Mouse (Mus musculus) stomach, embryonic 15.5 days (tissue): ENCODE measurements around the gene Cryzl2. TPM values are rescaled to one million over a fixed set of nuclear protein-coding genes. Genes with fewer than 3 reads are reported as not detected.

ENCODE experiments used
- ATAC-seq: fragments of 200-750 bp; cut with Nextera tagmentation; 2 replicates; pipeline ENCODE4 v1.8.0; 2017; ENCODE audit warnings: low read depth, moderate number of reproducible peaks, moderate TSS enrichment; ENCODE audit not compliant: insufficient read depth, low FRiP score
- H3K27ac ChIP-seq: fragments of 300-500 bp; sonication (generic); 2 replicates; pipeline ENCODE4 v1.5.1; 2015; ENCODE audit warnings: mild to moderate bottlenecking, inconsistent platforms
- H3K27me3 ChIP-seq: fragments of 300-500 bp; sonication (generic); replicated peaks from 2 replicates; pipeline ENCODE4 v1.6.1; 2015; ENCODE audit warnings: inconsistent platforms
- H3K36me3 ChIP-seq: fragments of 300-500 bp; sonication (generic); 2 replicates; pipeline ENCODE4 v1.6.1; 2015; ENCODE audit warnings: inconsistent platforms
- H3K4me1 ChIP-seq: fragments of 300-500 bp; sonication (generic); 2 replicates; pipeline ENCODE4 v1.6.1; 2015; ENCODE audit warnings: inconsistent platforms
- H3K4me2 ChIP-seq: fragments of 300-500 bp; sonication (generic); 2 replicates; pipeline ENCODE4 v1.6.1; 2015; ENCODE audit warnings: mild to moderate bottlenecking, inconsistent platforms
- H3K4me3 ChIP-seq: fragments of 300-500 bp; sonication (generic); replicated peaks from 2 replicates; pipeline ENCODE4 v1.5.1; 2015; ENCODE audit warnings: inconsistent platforms
- H3K9ac ChIP-seq: fragments of 300-500 bp; sonication (generic); 2 replicates; pipeline ENCODE4 v1.6.1; 2015; ENCODE audit warnings: inconsistent platforms
- H3K9me3 ChIP-seq: fragments of 300-500 bp; sonication (generic); 2 replicates; pipeline ENCODE4 v1.6.1; 2016; ENCODE audit warnings: inconsistent platforms
- WGBS: fragments of 180-500 bp; shearing (Covaris S2); methylation state at CpG from one replicate; pipeline ENCODE4 v1.1.7; 2015; 5-methylcytosine and 5-hydroxymethylcytosine counted together
- polyA plus RNA-seq: library from polyadenylated mRNA; unstranded; fragments of >200 nt; fragmentation: Nextera tagmentation; extraction: Ambion mirVana; gene quantifications from 2 replicates; pipeline ENCODE4 v1.2.1, GENCODE M21; 2015

The Cryzl2 gene
- polyA plus RNA-seq, 1 experiment from 2014 or later, result 11.1 TPM

DNA sequence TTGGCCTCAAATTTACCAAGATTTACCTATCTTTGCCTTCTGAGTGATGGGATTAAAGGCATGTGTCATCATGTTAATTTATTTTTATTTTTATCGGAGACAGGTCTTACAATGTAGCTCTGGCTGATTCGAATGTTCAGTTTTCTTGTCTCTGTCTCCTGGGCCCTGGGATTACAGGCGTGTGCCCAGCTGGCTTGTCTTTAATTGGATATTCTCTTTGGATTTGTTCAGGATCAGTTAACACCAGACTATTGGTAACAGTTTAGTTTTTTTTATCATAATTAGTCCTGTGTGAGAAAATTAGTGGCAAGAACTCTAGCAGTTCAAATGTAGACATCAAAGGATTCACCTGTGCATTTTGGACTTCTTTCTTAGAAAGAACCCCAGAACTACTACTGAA, 588 bp upstream of the Cryzl2 start:
- Histone ChIP-seq H3K9me3 (no peaks in the 10 kb centered on the region), H3K36me3 (no peaks in the 10 kb centered on the region), H3K4me1 (no peaks in the 10 kb centered on the region), H3K27ac (no peak overlapping the region), H3K27me3 (no peaks in the 10 kb centered on the region), H3K4me3 (no peak overlapping the region), H3K4me2 (no peak overlapping the region; the same call in 1 of the 2 replicates), H3K9ac (no peak overlapping the region)
- 85% methylated on average over 3 of the region's 3 CpGs for WGBS
- no peak for ATAC-seq

DNA sequence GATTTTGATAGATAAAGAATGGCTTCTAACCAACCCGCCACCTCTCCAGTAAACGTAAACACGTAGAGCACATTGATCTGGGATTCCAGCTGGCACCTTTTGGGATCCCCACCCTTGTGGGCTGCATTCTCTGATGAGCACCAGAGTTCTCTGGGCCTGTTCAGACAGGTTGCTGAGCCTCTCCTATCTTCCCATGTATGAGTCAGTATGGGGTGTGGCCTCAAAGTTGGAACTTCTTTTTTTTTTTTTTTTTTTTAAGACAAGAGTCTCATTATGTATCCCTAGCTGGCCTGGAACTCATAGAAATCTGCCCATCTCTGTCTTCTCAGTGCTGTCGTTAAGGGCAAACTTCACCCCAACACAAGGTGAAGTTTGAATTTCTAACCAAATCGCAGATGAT, 1.5 kb downstream of the Cryzl2 start:
- H3K4me2 ChIP-seq, result no peak overlapping the region
- H3K4me1 ChIP-seq, result no peaks in the 10 kb centered on the region
- no peak overlapping the region for H3K27ac ChIP-seq
- no peak for ATAC-seq
- no peak overlapping the region for H3K9ac ChIP-seq
- H3K4me3 ChIP-seq, result no peak overlapping the region
- no peaks in the 10 kb centered on the region for H3K27me3 ChIP-seq
- no peaks in the 10 kb centered on the region for H3K36me3 ChIP-seq
- H3K9me3 ChIP-seq, result no peaks in the 10 kb centered on the region
- WGBS, result 80% methylated on average over 5 of the region's 5 CpGs

- WGBS, result 96% methylated on average over 5 of the region's 5 CpGs
- H3K4me2 ChIP-seq, result no peak overlapping the region
- H3K27ac ChIP-seq, result no peak overlapping the region
- no peaks in the 10 kb centered on the region for H3K4me1 ChIP-seq
- no peaks in the 10 kb centered on the region for H3K27me3 ChIP-seq
- no peaks in the 10 kb centered on the region for H3K36me3 ChIP-seq
- no peak for ATAC-seq
- H3K9me3 ChIP-seq, result no peaks in the 10 kb centered on the region
- H3K4me3 ChIP-seq, result no peak overlapping the region
- H3K9ac ChIP-seq, result no peak overlapping the region
Measured at GRCm38 (mm10) chr1:157461276-157461675, 2.9 kb downstream of the Cryzl2 start.

DNA sequence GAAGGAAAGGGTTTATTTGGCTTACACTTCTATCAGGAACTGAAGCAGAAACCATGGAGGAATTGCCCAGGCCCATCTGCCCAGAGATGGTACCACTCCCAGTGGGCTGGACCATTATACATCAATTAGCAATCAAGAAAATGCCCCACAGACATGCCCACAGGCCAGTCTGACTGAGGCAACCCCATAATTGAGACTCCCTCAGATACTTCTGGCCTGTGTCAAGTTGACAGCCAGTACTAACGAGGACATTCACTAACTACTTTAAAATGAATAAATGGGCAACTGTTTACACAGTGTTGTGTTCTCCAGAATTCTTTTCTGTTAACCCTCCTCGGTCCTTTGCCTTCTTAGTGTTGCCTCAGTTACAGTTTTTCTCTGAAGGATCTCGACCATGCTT, 4.0 kb downstream of the Cryzl2 start:
- H3K27ac ChIP-seq, result no peak overlapping the region
- no peak overlapping the region for H3K4me2 ChIP-seq
- no peaks in the 10 kb centered on the region for H3K4me1 ChIP-seq
- no peak for ATAC-seq
- WGBS, result 27% methylated on average over 3 of the region's 3 CpGs
- no peak overlapping the region for H3K4me3 ChIP-seq
- H3K36me3 ChIP-seq, result no peaks in the 10 kb centered on the region
- no peaks in the 10 kb centered on the region for H3K9me3 ChIP-seq
- no peak overlapping the region for H3K9ac ChIP-seq
- H3K27me3 ChIP-seq, result no peaks in the 10 kb centered on the region

GRCm38 (mm10) chr1:157465194-157465593, 6.8 kb downstream of the Cryzl2 start:
- no peaks in the 10 kb centered on the region for H3K36me3 ChIP-seq
- H3K9ac ChIP-seq, result no peak overlapping the region
- no peak overlapping the region for H3K27ac ChIP-seq
- H3K4me1 ChIP-seq, result no peaks in the 10 kb centered on the region
- no peak for ATAC-seq
- no peak overlapping the region for H3K4me3 ChIP-seq
- no peaks in the 10 kb centered on the region for H3K9me3 ChIP-seq
- H3K4me2 ChIP-seq, result no peak overlapping the region
- 81% methylated on average over 3 of the region's 3 CpGs for WGBS
- H3K27me3 ChIP-seq, result no peaks in the 10 kb centered on the region

- Histone ChIP-seq H3K4me1 (no peaks in the 10 kb centered on the region), H3K4me2 (no peak overlapping the region), H3K9ac (no peak overlapping the region), H3K36me3 (no peaks in the 10 kb centered on the region), H3K9me3 (no peaks in the 10 kb centered on the region), H3K27me3 (no peaks in the 10 kb centered on the region), H3K27ac (no peak overlapping the region), H3K4me3 (no peak overlapping the region)
- ATAC-seq, result no peak
- WGBS, result 91% methylated on average over 8 of the region's 8 CpGs
Measured at GRCm38 (mm10) chr1:157467866-157468265, 9.5 kb downstream of the Cryzl2 start.

DNA sequence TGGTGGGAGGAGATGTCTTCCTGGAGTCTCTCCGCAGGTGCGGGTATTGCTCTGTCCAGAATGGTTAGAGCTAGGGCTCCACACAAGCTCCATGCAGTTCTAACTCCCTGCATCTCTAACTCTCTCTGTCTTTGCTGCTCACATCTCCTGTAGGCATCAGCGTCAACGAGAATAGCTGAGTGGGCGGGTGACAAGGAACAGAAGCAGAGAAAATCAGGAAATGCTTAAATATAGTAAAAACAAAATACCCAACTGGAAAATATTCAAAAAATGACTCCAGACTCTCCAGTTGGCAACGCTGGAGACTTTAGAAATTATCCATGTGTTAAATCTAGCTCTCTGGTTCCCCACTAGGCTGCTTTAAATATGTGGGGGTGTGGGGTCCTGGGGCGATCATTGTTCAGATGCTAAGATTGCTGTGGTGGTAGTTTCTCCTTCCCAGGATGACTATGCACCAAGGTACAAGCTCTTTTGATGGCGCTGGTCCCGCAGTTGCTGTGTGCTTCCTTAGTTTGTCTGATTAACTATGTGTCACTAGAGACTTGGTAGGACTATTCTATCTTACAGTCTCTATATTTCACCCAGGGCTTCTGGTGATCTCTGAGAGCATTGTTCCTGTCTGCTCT, 12.5 kb downstream of the Cryzl2 start:
- no peaks in the 10 kb centered on the region for H3K27me3 ChIP-seq
- H3K27ac ChIP-seq, result no peak overlapping the region
- no peaks in the 10 kb centered on the region for H3K36me3 ChIP-seq
- ATAC-seq, result no peak
- no peak overlapping the region for H3K4me2 ChIP-seq
- no peak overlapping the region for H3K9ac ChIP-seq
- no peak overlapping the region for H3K4me3 ChIP-seq
- WGBS, result 86% methylated on average over 9 of the region's 9 CpGs
- H3K4me1 ChIP-seq, result no peaks in the 10 kb centered on the region
- no peaks in the 10 kb centered on the region for H3K9me3 ChIP-seq

- Histone ChIP-seq H3K4me3 (no peak overlapping the region), H3K36me3 (no peaks in the 10 kb centered on the region), H3K27me3 (no peaks in the 10 kb centered on the region), H3K9me3 (no peaks in the 10 kb centered on the region), H3K9ac (no peak overlapping the region), H3K4me2 (no peak overlapping the region), H3K4me1 (no peaks in the 10 kb centered on the region), H3K27ac (no peak overlapping the region)
- ATAC-seq, result no peak
- WGBS, result 88% methylated on average over 7 of the region's 7 CpGs
Measured at GRCm38 (mm10) chr1:157472716-157473115, 14.3 kb downstream of the Cryzl2 start.

GRCm38 (mm10) chr1:157474865-157475264, 16.5 kb downstream of the Cryzl2 start:
- Histone ChIP-seq H3K36me3 (no peaks in the 10 kb centered on the region), H3K4me2 (no peak overlapping the region), H3K9me3 (no peaks in the 10 kb centered on the region), H3K27ac (no peak overlapping the region), H3K9ac (no peak overlapping the region), H3K4me3 (no peak overlapping the region), H3K4me1 (no peaks in the 10 kb centered on the region), H3K27me3 (no peaks in the 10 kb centered on the region)
- peak; percentile 24; the same call in 1 of the 2 replicates for ATAC-seq
- WGBS, result 50% methylated on average over 8 of the region's 8 CpGs

DNA sequence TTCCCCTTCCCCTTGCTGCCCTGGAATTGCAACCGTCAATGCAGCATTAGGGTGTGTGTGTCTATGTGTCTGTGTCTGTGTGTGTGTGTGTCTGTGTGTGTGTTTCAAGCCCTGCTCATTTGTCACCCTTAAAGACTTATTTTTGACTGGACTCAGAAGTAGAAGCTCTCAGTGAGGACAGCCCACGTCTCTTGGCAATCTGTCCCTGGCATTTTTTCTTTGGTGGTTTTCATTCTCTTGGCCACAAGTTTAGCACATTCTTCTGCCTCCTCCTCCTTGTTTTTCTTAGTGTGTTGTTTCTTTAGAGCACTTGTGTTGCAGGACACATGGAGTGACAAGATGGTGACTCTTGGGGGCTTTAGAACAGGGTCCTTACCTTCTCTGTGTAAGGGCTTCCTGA, 17.9 kb downstream of the Cryzl2 start:
- Histone ChIP-seq H3K4me3 (no peak overlapping the region), H3K27ac (no peak overlapping the region), H3K4me2 (no peak overlapping the region), H3K27me3 (no peaks in the 10 kb centered on the region), H3K4me1 (no peaks in the 10 kb centered on the region), H3K9ac (no peak overlapping the region), H3K9me3 (no peaks in the 10 kb centered on the region), H3K36me3 (no peaks in the 10 kb centered on the region)
- no peak for ATAC-seq
- 72% methylated on average over 2 of the region's 2 CpGs for WGBS

DNA sequence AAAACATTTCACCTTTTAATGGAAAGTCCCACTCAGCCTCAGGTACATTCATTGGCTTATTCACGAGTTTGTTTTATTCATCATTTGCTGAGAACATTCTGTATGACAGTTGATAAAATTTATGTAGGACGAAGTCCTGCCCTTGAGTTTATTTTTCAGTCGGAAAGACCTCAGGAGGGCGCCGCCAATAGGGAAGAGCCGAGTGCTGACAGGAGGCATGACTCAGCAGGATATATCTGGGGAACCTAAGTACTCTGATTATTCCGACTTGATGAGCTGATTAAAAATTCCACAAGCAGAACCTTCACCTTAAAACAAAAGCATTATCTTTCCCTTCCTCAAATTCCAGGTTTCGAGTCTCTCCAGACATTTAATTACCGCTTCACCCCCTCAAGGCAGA, 21.7 kb downstream of the Cryzl2 start:
- Histone ChIP-seq H3K27ac (no peak overlapping the region), H3K36me3 (no peaks in the 10 kb centered on the region), H3K4me1 (no peaks in the 10 kb centered on the region), H3K9ac (no peak overlapping the region), H3K9me3 (no peaks in the 10 kb centered on the region), H3K4me2 (no peak overlapping the region), H3K27me3 (no peaks in the 10 kb centered on the region), H3K4me3 (no peak overlapping the region)
- ATAC-seq, result no peak
- WGBS, result 29% methylated on average over 9 of the region's 9 CpGs

DNA sequence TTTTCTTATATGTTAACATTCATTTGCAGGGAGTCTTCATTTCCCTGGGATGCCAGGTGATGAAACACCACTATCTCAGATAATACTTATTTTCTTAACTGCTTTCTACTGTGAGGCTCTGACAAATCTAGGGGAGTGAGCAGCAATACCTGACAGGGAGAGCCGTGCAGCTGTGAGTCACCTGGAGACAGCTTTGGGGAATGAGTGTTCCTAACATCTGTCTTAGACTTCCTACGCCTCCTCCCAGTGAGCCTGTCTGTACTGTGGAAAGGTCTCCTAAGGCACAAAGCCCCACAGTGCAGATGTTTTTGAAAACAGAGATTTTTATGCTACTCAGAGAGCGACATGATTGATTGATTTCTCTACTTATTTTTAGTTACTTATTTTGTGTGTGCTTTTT, 22.5 kb downstream of the Cryzl2 start:
- Histone ChIP-seq H3K4me2 (no peak overlapping the region), H3K9ac (no peak overlapping the region), H3K9me3 (no peaks in the 10 kb centered on the region), H3K27me3 (no peaks in the 10 kb centered on the region), H3K36me3 (no peaks in the 10 kb centered on the region), H3K4me3 (no peak overlapping the region), H3K4me1 (no peaks in the 10 kb centered on the region), H3K27ac (no peak overlapping the region)
- no peak for ATAC-seq
- 52% methylated on average over 3 of the region's 3 CpGs for WGBS

GRCm38 (mm10) chr1:157481666-157482065, 23.3 kb downstream of the Cryzl2 start:
- ATAC-seq, result no peak
- H3K36me3 ChIP-seq, result no peaks in the 10 kb centered on the region
- 82% methylated on average over 6 of the region's 6 CpGs for WGBS

More at GRCm38 (mm10) chr1:157481666-157482065, 23.3 kb downstream of the Cryzl2 start:
- Histone ChIP-seq H3K4me1 (no peaks in the 10 kb centered on the region), H3K4me3 (no peak overlapping the region), H3K27me3 (no peaks in the 10 kb centered on the region), H3K9ac (no peak overlapping the region), H3K9me3 (no peaks in the 10 kb centered on the region), H3K4me2 (no peak overlapping the region), H3K27ac (no peak overlapping the region)
